Mouse (Mus musculus) thymus, postnatal 4 days (tissue): ENCODE data around the gene Neurog3.
A peak's percentile ranks its signal among the peaks of the same experiment; 100 is the strongest.

Source experiments
- DNase-seq: peaks from one replicate; pipeline ENCODE4 v3.0.0; 2021

Neurog3 gene

GRCm38 (mm10) chr10:62132691-62133281 lies at the start of gene Neurog3:
Gene Neurog3, plus strand, starts transcription at chr10:62133090.
- DNase-seq = no peak

GRCm38 (mm10) chr10:62086044-62086443 lies 46.8 kb upstream of the Neurog3 start:
- no peak for DNase-seq

GRCm38 (mm10) chr10:62086826-62087225 lies 46.1 kb upstream of the Neurog3 start:
- no peak for DNase-seq

GRCm38 (mm10) chr10:62088411-62088810 lies 44.5 kb upstream of the Neurog3 start:
- DNase-seq = no peak

- DNase-seq = no peak
Observed at GRCm38 (mm10) chr10:62089071-62089470, 43.8 kb upstream of the Neurog3 start.

GRCm38 (mm10) chr10:62089486-62089885 lies 43.4 kb upstream of the Neurog3 start:
- no peak for DNase-seq

- DNase-seq = no peak
Observed at GRCm38 (mm10) chr10:62093903-62094302, 39.0 kb upstream of the Neurog3 start.

GRCm38 (mm10) chr10:62094401-62094800 lies 38.5 kb upstream of the Neurog3 start:
- DNase-seq = no peak

- DNase-seq = no peak
Observed at GRCm38 (mm10) chr10:62099749-62100403, 33.0 kb upstream of the Neurog3 start.

GRCm38 (mm10) chr10:62101504-62102439 lies 31.1 kb upstream of the Neurog3 start:
- DNase-seq = peak; percentile 84

GRCm38 (mm10) chr10:62104835-62105576 lies 27.9 kb upstream of the Neurog3 start:
- DNase-seq = peak; percentile 85

GRCm38 (mm10) chr10:62107048-62107447 lies 25.8 kb upstream of the Neurog3 start:
- no peak for DNase-seq

- peak; percentile 89 for DNase-seq
Observed at GRCm38 (mm10) chr10:62110504-62111206, 22.2 kb upstream of the Neurog3 start.

- peak; percentile 26 for DNase-seq
Observed at GRCm38 (mm10) chr10:62111207-62111576, 21.7 kb upstream of the Neurog3 start.

- DNase-seq = no peak
Observed at GRCm38 (mm10) chr10:62113865-62114647, 18.8 kb upstream of the Neurog3 start.

GRCm38 (mm10) chr10:62127137-62127536 lies 5.8 kb upstream of the Neurog3 start:
- peak; percentile 33 for DNase-seq

- DNase-seq = no peak
Observed at GRCm38 (mm10) chr10:62127711-62128231, 5.1 kb upstream of the Neurog3 start.

GRCm38 (mm10) chr10:62128316-62128951 lies 4.5 kb upstream of the Neurog3 start:
- no peak for DNase-seq

- no peak for DNase-seq
Observed at GRCm38 (mm10) chr10:62135696-62136470, 3.0 kb downstream of the Neurog3 start.

GRCm38 (mm10) chr10:62137150-62137549 lies 4.3 kb downstream of the Neurog3 start:
- DNase-seq = no peak
